Mouse (Mus musculus): ENCODE measurements around the gene Krt17.

- TF ChIP-seq ZNF384 (IDR thresholded peaks at IDR 0.05; ENCODE audit: low read depth, low read length) = no peak
- no peak for TF ChIP-seq POLR2AphosphoS2 (IDR thresholded peaks at IDR 0.05; ENCODE audit: low read length)
- TF ChIP-seq CTCF (IDR thresholded peaks at IDR 0.05 in 2 of 3, conservative IDR thresholded peaks at IDR 0.05 in 1 of 3; ENCODE audit: control insufficient read depth in 1 of 3, insufficient read depth in 1 of 3, low read depth in 2 of 3, low read length in 3 of 3, poor library complexity in 1 of 3, severe bottlenecking in 1 of 3) = no peak
- no peak for TF ChIP-seq POLR2A (IDR thresholded peaks at IDR 0.05; ENCODE audit: control insufficient read depth in 1 of 2, insufficient read depth in 1 of 2, low read depth in 1 of 2, low read length in 2 of 2, poor library complexity in 1 of 2)
- no peak for TF ChIP-seq ZKSCAN1 (IDR thresholded peaks at IDR 0.05; ENCODE audit: low read depth, low read length)
- no peak for TF ChIP-seq E2F4 (IDR thresholded peaks at IDR 0.05; ENCODE audit: borderline replicate concordance, low read depth, low read length)
- no peak for TF ChIP-seq NRF1 (IDR thresholded peaks at IDR 0.05; ENCODE audit: insufficient read depth, low read depth, low read length, poor library complexity, severe bottlenecking)
- no peak for TF ChIP-seq EP300 (IDR thresholded peaks at IDR 0.05; ENCODE audit: low read depth in 1 of 2, low read length in 2 of 2)
- TF ChIP-seq JUND (IDR thresholded peaks at IDR 0.05; ENCODE audit: low read depth, low read length) = no peak
- no peak for TF ChIP-seq BHLHE40 (IDR thresholded peaks at IDR 0.05; ENCODE audit: borderline replicate concordance, low read depth, low read length)
- no peak for TF ChIP-seq USF1 (IDR thresholded peaks at IDR 0.05; ENCODE audit: low read depth, low read length)
- no peak for TF ChIP-seq HCFC1 (IDR thresholded peaks at IDR 0.05; ENCODE audit: low read depth, low read length)
- TF ChIP-seq MYC (IDR thresholded peaks at IDR 0.05; ENCODE audit: low read depth, low read length) = no peak
Measured at GRCm38 (mm10) chr11:100269821-100270332, 9.0 kb upstream of the Krt17 start, which contains the start of gene Krt42.

All from MEL (cell line).